Mouse (Mus musculus): Measurements from ENCODE around the gene Shb. TPM values are rescaled to one million over a fixed set of nuclear protein-coding genes. Genes with fewer than 3 reads are reported as not detected.

Gene Shb
- 6.5 and 7.2 TPM in 2 replicates for polyA plus RNA-seq (2015; fragmentation: Nextera tagmentation; extraction: Ambion mirVana)

- Histone ChIP-seq H3K4me1 (peaks cover 55% of the 10 kb centered on the region), H3K9me3 (replicated peaks) (no peaks in the 10 kb centered on the region), H3K27ac (peak within 1 kb of the TSS; percentile 92), H3K9ac (no peak within 1 kb of the TSS), H3K4me3 (peak within 1 kb of the TSS; percentile 85), H3K4me2 (peak within 1 kb of the TSS; percentile 83), H3K36me3 (ENCODE audit: poor library complexity, severe bottlenecking) (no peaks in the 10 kb centered on the region), H3K27me3 (0 out of 2 replicates have a peak, but pooled peaks cover 3% of the 10 kb centered on the region)
- 17% methylated on average over 7 of the region's 7 CpGs for WGBS
- ATAC-seq: no peak
These were observed at the start of gene Shb for GRCm38 (mm10) chr4:45532375-45532774. TSS of gene Shb (minus strand) at chr4:45532470.

GRCm38 (mm10) chr4:45581095-45581494, 48.8 kb upstream of the Shb start:
- ATAC-seq: no peak
- Histone ChIP-seq H3K27me3 (peaks cover 12% of the 10 kb centered on the region), H3K4me3 (no peak overlapping the region), H3K9ac (no peak overlapping the region), H3K9me3 (replicated peaks) (no peaks in the 10 kb centered on the region), H3K27ac (no peak overlapping the region), H3K4me2 (no peak overlapping the region), H3K36me3 (ENCODE audit: poor library complexity, severe bottlenecking) (no peaks in the 10 kb centered on the region), H3K4me1 (peaks cover 29% of the 10 kb centered on the region)
- 88% methylated on average over 6 of the region's 6 CpGs for WGBS

GRCm38 (mm10) chr4:45578554-45579370, 46.5 kb upstream of the Shb start:
- Histone ChIP-seq H3K36me3 (ENCODE audit: poor library complexity, severe bottlenecking) (no peaks in the 10 kb centered on the region), H3K4me3 (no peak overlapping the region), H3K9me3 (replicated peaks) (no peaks in the 10 kb centered on the region), H3K27me3 (no peaks in the 10 kb centered on the region), H3K9ac (no peak overlapping the region), H3K4me2 (no peak overlapping the region), H3K27ac (no peak overlapping the region), H3K4me1 (peaks cover 22% of the 10 kb centered on the region)
- peak; percentile 24; the same call in 1 of the 2 replicates for ATAC-seq
- WGBS: 25% methylated on average over 22 of the region's 22 CpGs

- 58% methylated on average over 8 of the region's 8 CpGs for WGBS
- no peak overlapping the region for H3K4me3 ChIP-seq
- no peak for ATAC-seq
- no peak overlapping the region for H3K27ac ChIP-seq
- no peaks in the 10 kb centered on the region for H3K9me3 ChIP-seq (replicated peaks)
- no peaks in the 10 kb centered on the region for H3K36me3 ChIP-seq (ENCODE audit: poor library complexity, severe bottlenecking)
- H3K4me1 ChIP-seq: peaks cover 21% of the 10 kb centered on the region
- H3K4me2 ChIP-seq: 0 out of 2 replicates have a peak overlapping the region, but pooled peaks have one; percentile 1
- H3K27me3 ChIP-seq: no peaks in the 10 kb centered on the region
- no peak overlapping the region for H3K9ac ChIP-seq
These were observed 45.4 kb upstream of the Shb start for GRCm38 (mm10) chr4:45577631-45578030.

GRCm38 (mm10) chr4:45574614-45575169, 42.4 kb upstream of the Shb start:
- ATAC-seq: no peak
- H3K9ac ChIP-seq: no peak overlapping the region
- H3K9me3 ChIP-seq (replicated peaks): no peaks in the 10 kb centered on the region
- H3K4me3 ChIP-seq: no peak overlapping the region
- WGBS: 66% methylated on average over 15 of the region's 15 CpGs
- H3K36me3 ChIP-seq (ENCODE audit: poor library complexity, severe bottlenecking): no peaks in the 10 kb centered on the region
- H3K4me2 ChIP-seq: no peak overlapping the region
- H3K27ac ChIP-seq: no peak overlapping the region
- H3K27me3 ChIP-seq: no peaks in the 10 kb centered on the region
- peaks cover 17% of the 10 kb centered on the region for H3K4me1 ChIP-seq

- Histone ChIP-seq H3K4me1 (no peaks in the 10 kb centered on the region), H3K27me3 (no peaks in the 10 kb centered on the region), H3K4me2 (no peak overlapping the region), H3K9ac (no peak overlapping the region), H3K27ac (no peak overlapping the region), H3K36me3 (ENCODE audit: poor library complexity, severe bottlenecking) (no peaks in the 10 kb centered on the region), H3K9me3 (replicated peaks) (no peaks in the 10 kb centered on the region), H3K4me3 (no peak overlapping the region)
- WGBS: 79% methylated on average over 5 of the region's 5 CpGs
- ATAC-seq: no peak
These were observed 37.3 kb upstream of the Shb start for GRCm38 (mm10) chr4:45569521-45569920.

- Histone ChIP-seq H3K4me3 (no peak overlapping the region), H3K9me3 (replicated peaks) (no peaks in the 10 kb centered on the region), H3K36me3 (ENCODE audit: poor library complexity, severe bottlenecking) (no peaks in the 10 kb centered on the region), H3K9ac (no peak overlapping the region), H3K4me1 (no peaks in the 10 kb centered on the region), H3K27ac (no peak overlapping the region), H3K4me2 (no peak overlapping the region), H3K27me3 (no peaks in the 10 kb centered on the region)
- ATAC-seq: no peak
- 90% methylated on average over 5 of the region's 5 CpGs for WGBS
These were observed 25.9 kb upstream of the Shb start for GRCm38 (mm10) chr4:45558211-45558610.

GRCm38 (mm10) chr4:45552571-45552970, 20.3 kb upstream of the Shb start:
- no peak for ATAC-seq
- Histone ChIP-seq H3K36me3 (ENCODE audit: poor library complexity, severe bottlenecking) (no peaks in the 10 kb centered on the region), H3K4me1 (peaks cover 21% of the 10 kb centered on the region), H3K27me3 (no peaks in the 10 kb centered on the region), H3K9me3 (replicated peaks) (no peaks in the 10 kb centered on the region), H3K27ac (no peak overlapping the region), H3K9ac (no peak overlapping the region), H3K4me3 (no peak overlapping the region), H3K4me2 (no peak overlapping the region)
- 49% methylated on average over 4 of the region's 4 CpGs for WGBS

GRCm38 (mm10) chr4:45550970-45551369, 18.7 kb upstream of the Shb start:
- Histone ChIP-seq H3K9me3 (replicated peaks) (no peaks in the 10 kb centered on the region), H3K4me3 (no peak overlapping the region), H3K36me3 (ENCODE audit: poor library complexity, severe bottlenecking) (no peaks in the 10 kb centered on the region), H3K9ac (no peak overlapping the region), H3K4me2 (no peak overlapping the region), H3K4me1 (peaks cover 21% of the 10 kb centered on the region), H3K27ac (no peak overlapping the region), H3K27me3 (no peaks in the 10 kb centered on the region)
- peak; percentile 19; the same call in 1 of the 2 replicates for ATAC-seq
- WGBS: 8% methylated on average over 2 of the region's 2 CpGs

GRCm38 (mm10) chr4:45549514-45549913, 17.2 kb upstream of the Shb start:
- 79% methylated on average over 5 of the region's 5 CpGs for WGBS
- Histone ChIP-seq H3K27ac (no peak overlapping the region), H3K27me3 (no peaks in the 10 kb centered on the region), H3K9ac (no peak overlapping the region), H3K36me3 (ENCODE audit: poor library complexity, severe bottlenecking) (no peaks in the 10 kb centered on the region), H3K4me3 (no peak overlapping the region), H3K9me3 (replicated peaks) (no peaks in the 10 kb centered on the region), H3K4me1 (peaks cover 21% of the 10 kb centered on the region), H3K4me2 (no peak overlapping the region)
- ATAC-seq: no peak

GRCm38 (mm10) chr4:45545851-45546250, 13.6 kb upstream of the Shb start:
- Histone ChIP-seq H3K4me3 (no peak overlapping the region), H3K36me3 (ENCODE audit: poor library complexity, severe bottlenecking) (no peaks in the 10 kb centered on the region), H3K9me3 (replicated peaks) (no peaks in the 10 kb centered on the region), H3K27ac (no peak overlapping the region), H3K4me1 (peaks cover 6% of the 10 kb centered on the region), H3K9ac (no peak overlapping the region), H3K4me2 (no peak overlapping the region), H3K27me3 (no peaks in the 10 kb centered on the region)
- ATAC-seq: no peak
- 68% methylated on average over 8 of the region's 8 CpGs for WGBS

- no peak for ATAC-seq
- WGBS: 80% methylated on average over 3 of the region's 3 CpGs
These were observed 11.3 kb upstream of the Shb start for GRCm38 (mm10) chr4:45543481-45544051.

More at GRCm38 (mm10) chr4:45543481-45544051, 11.3 kb upstream of the Shb start:
- Histone ChIP-seq H3K4me3 (no peak overlapping the region), H3K4me2 (no peak overlapping the region), H3K36me3 (ENCODE audit: poor library complexity, severe bottlenecking) (no peaks in the 10 kb centered on the region), H3K9ac (no peak overlapping the region), H3K4me1 (peaks cover 16% of the 10 kb centered on the region), H3K27me3 (no peaks in the 10 kb centered on the region), H3K27ac (no peak overlapping the region), H3K9me3 (replicated peaks) (no peaks in the 10 kb centered on the region)
